Mouse (Mus musculus): ENCODE data around the gene Csad.

Gene Csad

GRCm38 (mm10) chr15:102204674-102205505 is at the start of gene Csad:
Gene Csad (minus strand): TSS chr15:102204724.
- in situ Hi-C loops (cut with MboI, MseI), result no loop called here

- in situ Hi-C loops (cut with MboI, MseI), result no loop called here
Observed at GRCm38 (mm10) chr15:102250521-102250920, 46.0 kb upstream of the Csad start.

GRCm38 (mm10) chr15:102249967-102250366 is 45.4 kb upstream of the Csad start:
- in situ Hi-C loops (cut with MboI, MseI), result no loop called here

GRCm38 (mm10) chr15:102249251-102249691 is 44.7 kb upstream of the Csad start:
- in situ Hi-C loops (cut with MboI, MseI), result no loop called here

- in situ Hi-C loops (cut with MboI, MseI), result no loop called here
Observed at GRCm38 (mm10) chr15:102248812-102249191, 44.3 kb upstream of the Csad start.

GRCm38 (mm10) chr15:102248131-102248811 is 43.7 kb upstream of the Csad start:
- in situ Hi-C loops (cut with MboI, MseI), result no loop called here

- in situ Hi-C loops (cut with MboI, MseI), result no loop called here
Observed at GRCm38 (mm10) chr15:102247252-102248130, 43.0 kb upstream of the Csad start.

GRCm38 (mm10) chr15:102246866-102247251 is 42.3 kb upstream of the Csad start:
- in situ Hi-C loops (cut with MboI, MseI), result no loop called here

- in situ Hi-C loops (cut with MboI, MseI), result no loop called here
Observed at GRCm38 (mm10) chr15:102245891-102246741, 41.6 kb upstream of the Csad start.

GRCm38 (mm10) chr15:102245461-102245881 is 40.9 kb upstream of the Csad start:
- in situ Hi-C loops (cut with MboI, MseI), result no loop called here

- in situ Hi-C loops (cut with MboI, MseI), result no loop called here
Observed at GRCm38 (mm10) chr15:102244306-102245191, 40.0 kb upstream of the Csad start.

GRCm38 (mm10) chr15:102243229-102244190 is 39.0 kb upstream of the Csad start:
- in situ Hi-C loops (cut with MboI, MseI), result no loop called here

- in situ Hi-C loops (cut with MboI, MseI), result no loop called here
Observed at GRCm38 (mm10) chr15:102242404-102243228, 38.1 kb upstream of the Csad start.

- in situ Hi-C loops (cut with MboI, MseI), result no loop called here
Observed at GRCm38 (mm10) chr15:102240607-102241006, 36.1 kb upstream of the Csad start.

- in situ Hi-C loops (cut with MboI, MseI), result no loop called here
Observed at GRCm38 (mm10) chr15:102239851-102240250, 35.3 kb upstream of the Csad start.

- in situ Hi-C loops (cut with MboI, MseI), result no loop called here
Observed at GRCm38 (mm10) chr15:102239260-102239590, 34.7 kb upstream of the Csad start.

GRCm38 (mm10) chr15:102238543-102239259 is 34.2 kb upstream of the Csad start:
- in situ Hi-C loops (cut with MboI, MseI), result no loop called here

Data from T-helper 2 cell (primary cell).